Mouse (Mus musculus): ENCODE data around the gene Zfp445.

DNA sequence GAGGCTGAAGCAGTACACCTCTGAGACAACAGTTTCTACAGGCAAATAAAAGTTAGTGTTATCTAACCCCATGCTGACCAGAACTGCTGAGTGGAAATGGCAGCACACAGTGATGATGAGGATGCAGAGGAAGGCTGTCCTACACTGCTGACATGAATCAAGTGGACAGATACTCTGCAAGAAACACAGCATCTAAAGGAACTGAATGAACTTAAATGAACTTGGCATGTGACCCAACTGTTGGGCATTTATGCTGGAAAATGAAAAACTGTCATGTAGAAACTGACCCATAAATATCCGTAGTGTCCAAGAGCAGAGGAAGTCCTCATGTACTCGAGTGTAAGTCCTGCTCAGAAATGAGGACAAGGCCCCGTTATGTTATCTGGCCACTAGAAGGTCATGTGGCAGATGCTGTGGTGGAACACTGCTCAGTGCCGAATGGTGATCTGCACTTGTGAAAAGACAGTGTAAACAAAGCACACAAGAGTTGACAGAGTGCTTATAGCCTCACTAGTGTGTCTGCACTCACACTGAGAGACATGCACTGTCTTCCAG is 35.9 kb downstream of the Zfp445 start:
- no peak for TF ChIP-seq EP300 (IDR thresholded peaks at IDR 0.05; ENCODE audit: low read depth)
- TF ChIP-seq CTCF (IDR thresholded peaks at IDR 0.05; ENCODE audit: low read depth): no peak
